Mouse (Mus musculus): ENCODE results near the gene B3gnt9.
A peak's percentile ranks its signal among the peaks of the same experiment; 100 is the strongest.

The B3gnt9 gene

GRCm38 (mm10) chr8:105281821-105282220 lies 26.9 kb upstream of the B3gnt9 start:
- no peak for DNase-seq

- no peak for DNase-seq
These were observed 25.6 kb upstream of the B3gnt9 start for GRCm38 (mm10) chr8:105280567-105280966.

GRCm38 (mm10) chr8:105278911-105279334 lies 24.0 kb upstream of the B3gnt9 start:
- peak; percentile 91 to 95 for DNase-seq

GRCm38 (mm10) chr8:105276292-105277120 lies 21.6 kb upstream of the B3gnt9 start:
- DNase-seq, result peak; percentile 51 to 79

GRCm38 (mm10) chr8:105275840-105276239 lies 20.9 kb upstream of the B3gnt9 start, which contains the start of gene Nol3:
Gene Nol3, plus strand, starts transcription at chr8:105276140.
- DNase-seq, result no peak

GRCm38 (mm10) chr8:105275387-105275786 lies 20.4 kb upstream of the B3gnt9 start:
- no peak for DNase-seq

GRCm38 (mm10) chr8:105270916-105271186 lies 15.9 kb upstream of the B3gnt9 start:
- no peak for DNase-seq

- no peak for DNase-seq
These were observed 15.4 kb upstream of the B3gnt9 start for GRCm38 (mm10) chr8:105270101-105270915.

- DNase-seq, result peak; percentile 77 to 88
These were observed 14.6 kb upstream of the B3gnt9 start, which contains the start of gene Hsf4 for GRCm38 (mm10) chr8:105269461-105269947. Gene Hsf4, plus strand, starts transcription at chr8:105269801.

- DNase-seq, result peak; percentile 38 to 56
These were observed 14.1 kb upstream of the B3gnt9 start for GRCm38 (mm10) chr8:105269075-105269458.

GRCm38 (mm10) chr8:105268342-105269074 lies 13.6 kb upstream of the B3gnt9 start:
- DNase-seq, result peak in 1 of 2 experiments; percentile 43

- no peak for DNase-seq
These were observed 11.8 kb upstream of the B3gnt9 start for GRCm38 (mm10) chr8:105266775-105267174.

GRCm38 (mm10) chr8:105265128-105265527 lies 10.2 kb upstream of the B3gnt9 start:
- DNase-seq, result peak; percentile 42 to 48

GRCm38 (mm10) chr8:105264024-105264982 lies 9.3 kb upstream of the B3gnt9 start, which contains the start of the genes Tradd and Fbxl8:
Gene Tradd, minus strand, starts transcription at chr8:105264609.
Gene Fbxl8, plus strand, starts transcription at chr8:105264648.
- DNase-seq, result peak; percentile 80 to 91

GRCm38 (mm10) chr8:105263244-105263912 lies 8.4 kb upstream of the B3gnt9 start:
- no peak for DNase-seq

GRCm38 (mm10) chr8:105261326-105261980 lies 6.5 kb upstream of the B3gnt9 start:
- DNase-seq, result no peak

- DNase-seq, result no peak
These were observed 5.6 kb upstream of the B3gnt9 start for GRCm38 (mm10) chr8:105260371-105261099.

- peak; percentile 58 to 89 for DNase-seq
These were observed 4.9 kb upstream of the B3gnt9 start for GRCm38 (mm10) chr8:105259721-105260320.

Measured in kidney, postnatal 36 days (tissue).